Mouse (Mus musculus) erythroblast, embryonic 14.5 days (primary cell): ENCODE results near the gene Pfkl.

Source experiments
- GATA1 ChIP-seq: IDR thresholded peaks from 2 replicates; pipeline ENCODE4 v1.6.1; 2012; ENCODE audit warnings: low read length, inconsistent platforms, mixed read lengths
- TAL1 ChIP-seq: IDR thresholded peaks from 3 replicates; pipeline ENCODE4 v1.6.1; 2012; ENCODE audit warnings: low read length, inconsistent platforms, mixed read lengths

GRCm38 (mm10) chr10:78044531-78044930 lies 34.6 kb upstream of the Pfkl start:
- TF ChIP-seq TAL1: no peak
- no peak for TF ChIP-seq GATA1
